Mouse (Mus musculus) thymus, adult 2 months (tissue): ENCODE measurements at regions not wholly inside any gene's neighbourhood (a gene's known extent, or its start where the extent isn't known, plus 50 kb on each side); places are given as distances from the start of the nearest gene placed in this dataset.

Experiments
- CTCF ChIP-seq: fragments of 200-500 bp; IDR thresholded peaks from 2 replicates; pipeline ENCODE4 v1.5.1; 2012; ENCODE audit warnings: mild to moderate bottlenecking, control low read depth, low read length, moderate library complexity, borderline replicate concordance; ENCODE audit not compliant: control insufficient read depth, poor library complexity, insufficient read depth; ENCODE audit errors: extremely low read depth
- POLR2A ChIP-seq: fragments of 200-500 bp; IDR thresholded peaks from 2 replicates; pipeline ENCODE4 v1.6.1; 2012; ENCODE audit warnings: mild to moderate bottlenecking, low read length, control low read depth, moderate library complexity; ENCODE audit not compliant: control insufficient read depth, poor library complexity, insufficient read depth; ENCODE audit errors: extremely low read depth

DNA sequence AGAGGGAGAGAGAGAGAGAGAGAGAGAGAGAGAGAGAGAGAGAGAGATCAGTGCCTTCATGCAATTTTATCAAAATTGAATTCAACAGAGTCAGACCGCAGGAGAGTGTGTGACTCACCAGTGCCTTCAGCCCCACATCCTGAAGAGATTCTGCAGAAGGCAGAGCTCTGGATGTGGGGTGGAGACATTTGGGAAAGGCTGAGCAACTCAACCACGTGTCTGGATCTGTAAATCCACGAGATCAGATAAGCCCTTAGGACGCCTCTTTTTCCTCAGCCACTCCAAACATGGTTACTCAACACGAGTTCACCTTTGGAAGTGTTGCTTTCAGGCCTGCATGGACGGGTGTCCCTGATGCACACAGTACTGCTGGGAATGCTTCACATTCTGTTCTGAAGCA lies 81.4 kb upstream of the Ednra start:
- TF ChIP-seq POLR2A (no peak), CTCF (no peak)
